Mouse (Mus musculus): ENCODE measurements around the gene Myrfl.

DNA sequence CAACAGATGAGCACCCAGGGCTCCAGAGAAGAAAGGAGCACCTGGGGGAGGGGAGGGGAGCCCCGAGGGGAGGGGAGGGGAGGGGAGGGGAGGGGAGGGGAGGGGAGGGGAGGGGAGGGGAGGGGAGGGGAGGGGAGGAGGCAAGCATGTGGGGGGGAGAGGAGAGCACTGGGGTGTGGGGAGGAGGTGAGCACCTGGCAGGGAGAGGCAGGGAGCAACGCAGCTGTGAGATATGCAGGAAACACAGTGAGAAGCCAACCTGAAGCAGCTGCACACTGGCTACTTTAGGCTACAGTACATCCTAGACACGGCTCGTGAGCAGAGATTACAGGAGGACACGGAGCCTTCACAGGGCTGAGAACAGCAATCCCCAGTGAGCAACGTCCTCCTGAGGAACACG is 34.2 kb upstream of the Myrfl start:
- no peak for TF ChIP-seq CTCF (IDR thresholded peaks at IDR 0.05; ENCODE audit: low read depth, low read length)
- TF ChIP-seq POLR2A (IDR thresholded peaks at IDR 0.05; ENCODE audit: extremely low read depth, insufficient read depth, low read length): no peak

Measured in liver, adult 2 months (tissue).